Mouse (Mus musculus) forebrain, embryonic 12.5 days (tissue): Measurements from ENCODE around the gene Pou5f2. TPM values are rescaled to one million over a fixed set of nuclear protein-coding genes. Genes with fewer than 3 reads are reported as not detected.
A peak's percentile ranks its signal among the peaks of the same experiment; 100 is the strongest.

Source experiments
- ATAC-seq: fragments of 200-750 bp; cut with Nextera tagmentation; 2 replicates; pipeline ENCODE4 v1.8.0; 2017; ENCODE audit warnings: moderate TSS enrichment; ENCODE audit not compliant: low FRiP score
- H3K27ac ChIP-seq: fragments of 300-500 bp; sonication (generic); 2 replicates; pipeline ENCODE4 v1.5.1; 2016; ENCODE audit warnings: mild to moderate bottlenecking
- H3K27me3 ChIP-seq: fragments of 300-500 bp; sonication (generic); 2 replicates; pipeline ENCODE4 v1.6.1; 2016; ENCODE audit warnings: mild to moderate bottlenecking
- H3K36me3 ChIP-seq: fragments of 300-500 bp; sonication (generic); replicated peaks from 2 replicates; pipeline ENCODE4 v1.6.1; 2016; ENCODE audit warnings: mild to moderate bottlenecking
- H3K4me1 ChIP-seq: fragments of 300-500 bp; sonication (generic); 2 replicates; pipeline ENCODE4 v1.6.1; 2016
- H3K4me2 ChIP-seq: fragments of 300-500 bp; sonication (generic); 2 replicates; pipeline ENCODE4 v1.6.1; 2016; ENCODE audit warnings: mild to moderate bottlenecking, moderate library complexity
- H3K4me3 ChIP-seq: fragments of 300-500 bp; sonication (generic); replicated peaks from 2 replicates; pipeline ENCODE4 v1.5.1; 2016; ENCODE audit warnings: mild to moderate bottlenecking
- H3K9ac ChIP-seq: fragments of 300-500 bp; sonication (generic); 2 replicates; pipeline ENCODE4 v1.6.1; 2016; ENCODE audit warnings: mild to moderate bottlenecking
- H3K9me3 ChIP-seq: fragments of 300-500 bp; sonication (generic); 2 replicates; pipeline ENCODE4 v1.6.1; 2016
- WGBS: fragments of 180-500 bp; shearing (Covaris S2); methylation state at CpG from one replicate; pipeline ENCODE4 v1.1.7; 2016; 5-methylcytosine and 5-hydroxymethylcytosine counted together
- polyA plus RNA-seq: library from polyadenylated mRNA; unstranded; fragments of >200 nt; fragmentation: Nextera tagmentation; extraction: Ambion mirVana; gene quantifications from 2 replicates; pipeline ENCODE4 v1.2.1, GENCODE M21; 2016

Pou5f2 gene
- polyA plus RNA-seq, result 2.2 and 3.1 TPM in 2 replicates

DNA sequence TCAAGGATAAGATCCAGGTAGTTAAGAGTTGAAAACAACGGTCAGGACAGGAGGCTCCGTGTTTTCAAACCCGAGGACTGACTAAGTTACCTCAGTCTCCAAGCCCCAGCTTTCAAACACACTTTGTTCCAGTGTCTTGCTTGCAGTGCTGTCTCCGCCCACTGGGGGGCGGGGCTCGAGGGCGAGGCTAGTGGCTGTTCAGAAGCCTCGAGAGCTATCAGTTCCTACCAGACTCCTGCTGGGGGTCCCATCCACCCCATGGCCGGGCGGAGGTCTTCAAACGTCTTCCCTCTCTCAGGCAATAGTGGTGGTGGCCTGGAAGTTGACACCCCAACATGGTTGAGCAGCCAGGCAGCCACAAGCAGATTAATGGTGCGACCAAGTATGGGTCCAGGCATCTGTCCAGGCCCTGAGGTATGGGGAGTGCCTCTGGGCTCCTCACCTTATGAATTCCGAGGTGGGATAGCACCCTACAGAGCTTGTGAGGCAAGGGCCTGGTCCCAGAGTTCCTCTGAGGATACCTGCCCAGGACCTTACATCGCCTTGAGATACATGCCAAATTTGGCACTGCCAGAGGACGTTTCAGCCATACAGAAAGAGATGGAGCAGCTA lies at the start of gene Pou5f2:
Gene Pou5f2 (plus strand): TSS at position 220 of the 612 bp plus-strand sequence.
- H3K27ac ChIP-seq, result no peak within 1 kb of the TSS
- peak; percentile 49; the same call in 1 of the 2 replicates for ATAC-seq
- 67% methylated on average over 15 of the region's 15 CpGs for WGBS
- H3K27me3 ChIP-seq, result no peaks in the 10 kb centered on the region
- H3K4me3 ChIP-seq, result no peak within 1 kb of the TSS
- H3K9me3 ChIP-seq, result no peaks in the 10 kb centered on the region
- no peak within 1 kb of the TSS for H3K9ac ChIP-seq
- H3K4me2 ChIP-seq, result no peak within 1 kb of the TSS
- no peaks in the 10 kb centered on the region for H3K36me3 ChIP-seq
- no peaks in the 10 kb centered on the region for H3K4me1 ChIP-seq

DNA sequence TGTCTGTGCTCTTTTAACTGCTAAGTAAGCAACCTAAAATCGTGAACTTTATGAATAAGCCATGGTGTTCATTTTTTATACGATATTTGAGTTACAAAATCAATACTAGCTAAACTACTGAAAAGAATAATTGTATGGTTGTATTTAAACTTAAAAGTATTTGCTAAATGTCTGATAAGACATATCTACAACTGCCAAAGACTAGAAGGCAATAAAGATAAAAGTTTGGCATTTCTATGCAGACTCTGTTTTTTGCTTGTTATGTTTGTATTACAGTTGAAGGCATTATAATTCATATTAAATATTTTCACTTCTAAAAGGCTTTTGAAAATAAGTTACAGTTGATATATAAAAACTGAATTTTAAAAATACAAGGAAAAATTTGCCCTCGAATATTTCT lies 48.5 kb upstream of the Pou5f2 start:
- no peak overlapping the region for H3K4me3 ChIP-seq
- no peak overlapping the region for H3K27ac ChIP-seq
- no peak overlapping the region for H3K4me2 ChIP-seq
- H3K9me3 ChIP-seq, result no peaks in the 10 kb centered on the region
- H3K4me1 ChIP-seq, result 0 out of 2 replicates have a peak, but pooled peaks cover under 1% of the 10 kb centered on the region
- no peaks in the 10 kb centered on the region for H3K36me3 ChIP-seq
- 83% methylated on average over 3 of the region's 3 CpGs for WGBS
- no peak overlapping the region for H3K9ac ChIP-seq
- H3K27me3 ChIP-seq, result no peaks in the 10 kb centered on the region
- no peak for ATAC-seq

- Histone ChIP-seq H3K9ac (no peak overlapping the region), H3K9me3 (no peaks in the 10 kb centered on the region), H3K4me2 (no peak overlapping the region), H3K4me1 (peaks cover 7% of the 10 kb centered on the region), H3K27me3 (no peaks in the 10 kb centered on the region), H3K4me3 (no peak overlapping the region), H3K27ac (no peak overlapping the region), H3K36me3 (no peaks in the 10 kb centered on the region)
- WGBS, result 59% methylated on average over 1 of the region's 1 CpGs
- ATAC-seq, result no peak
These were observed 47.6 kb upstream of the Pou5f2 start for GRCm38 (mm10) chr13:77977121-77977520.

DNA sequence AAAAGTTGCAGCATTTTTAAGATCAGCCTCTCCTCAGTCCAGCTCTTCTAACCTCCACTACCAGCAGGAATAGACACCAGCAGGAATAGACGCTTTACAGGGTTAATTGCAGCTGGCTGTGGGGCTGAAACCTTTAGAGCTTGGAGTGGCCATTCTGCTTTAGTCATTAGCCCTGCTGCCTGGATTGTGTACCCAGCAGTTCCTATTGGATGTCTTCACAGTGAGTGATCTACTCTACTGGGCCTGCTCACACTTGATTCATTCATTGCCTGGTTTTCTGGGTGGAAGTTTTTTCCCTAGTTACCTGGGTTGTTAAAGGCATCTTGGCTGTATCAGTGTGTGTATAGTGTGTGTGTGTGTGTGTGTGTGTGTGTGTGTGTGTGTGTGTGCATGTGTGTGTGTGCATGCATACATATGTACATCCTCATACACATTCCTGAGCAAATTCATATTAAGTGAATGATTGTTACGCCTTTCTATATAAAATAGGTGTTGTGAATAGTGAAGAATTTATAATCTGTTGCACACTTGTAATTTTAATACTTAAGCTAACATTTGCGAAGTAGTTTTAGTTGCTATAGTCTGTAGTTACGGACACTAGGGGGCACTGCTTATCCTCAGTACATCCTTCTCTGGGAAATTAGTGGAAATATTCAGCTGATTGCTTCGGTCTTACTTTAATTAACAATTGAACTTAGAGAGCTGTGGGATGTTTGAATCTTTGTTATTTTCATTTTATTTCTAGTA lies 42.4 kb upstream of the Pou5f2 start:
- Histone ChIP-seq H3K4me1 (peaks cover 9% of the 10 kb centered on the region), H3K27me3 (no peaks in the 10 kb centered on the region), H3K4me2 (no peak overlapping the region), H3K27ac (peak overlapping the region; percentile 80), H3K9me3 (no peaks in the 10 kb centered on the region), H3K36me3 (no peaks in the 10 kb centered on the region), H3K4me3 (no peak overlapping the region), H3K9ac (no peak overlapping the region)
- WGBS, result 21% methylated on average over 5 of the region's 5 CpGs
- ATAC-seq, result peak; percentile 87

DNA sequence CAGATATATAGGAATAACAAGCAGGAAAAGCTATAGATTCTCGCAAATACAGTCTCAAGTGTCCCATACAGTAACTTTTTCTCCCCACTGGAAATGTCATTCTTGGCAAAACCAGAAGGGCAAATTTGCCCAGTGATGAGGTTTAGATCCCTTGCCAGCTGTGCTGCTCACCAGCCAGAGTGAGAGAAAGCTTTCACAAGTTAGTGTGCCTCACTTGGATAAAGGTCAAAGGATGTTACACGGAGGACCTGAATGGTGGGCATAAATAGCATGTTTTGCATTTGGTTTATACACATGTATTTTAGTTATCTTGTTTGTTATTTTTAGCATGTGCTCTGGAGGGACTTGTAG lies 41.9 kb upstream of the Pou5f2 start:
- no peak overlapping the region for H3K4me2 ChIP-seq
- H3K9me3 ChIP-seq, result no peaks in the 10 kb centered on the region
- peak overlapping the region; percentile 54; the same call in 1 of the 2 replicates for H3K27ac ChIP-seq
- peaks cover 9% of the 10 kb centered on the region for H3K4me1 ChIP-seq
- no peaks in the 10 kb centered on the region for H3K27me3 ChIP-seq
- H3K36me3 ChIP-seq, result no peaks in the 10 kb centered on the region
- peak; percentile 10; the same call in 1 of the 2 replicates for ATAC-seq
- WGBS, result 57% methylated on average over 2 of the region's 2 CpGs
- no peak overlapping the region for H3K4me3 ChIP-seq
- no peak overlapping the region for H3K9ac ChIP-seq

DNA sequence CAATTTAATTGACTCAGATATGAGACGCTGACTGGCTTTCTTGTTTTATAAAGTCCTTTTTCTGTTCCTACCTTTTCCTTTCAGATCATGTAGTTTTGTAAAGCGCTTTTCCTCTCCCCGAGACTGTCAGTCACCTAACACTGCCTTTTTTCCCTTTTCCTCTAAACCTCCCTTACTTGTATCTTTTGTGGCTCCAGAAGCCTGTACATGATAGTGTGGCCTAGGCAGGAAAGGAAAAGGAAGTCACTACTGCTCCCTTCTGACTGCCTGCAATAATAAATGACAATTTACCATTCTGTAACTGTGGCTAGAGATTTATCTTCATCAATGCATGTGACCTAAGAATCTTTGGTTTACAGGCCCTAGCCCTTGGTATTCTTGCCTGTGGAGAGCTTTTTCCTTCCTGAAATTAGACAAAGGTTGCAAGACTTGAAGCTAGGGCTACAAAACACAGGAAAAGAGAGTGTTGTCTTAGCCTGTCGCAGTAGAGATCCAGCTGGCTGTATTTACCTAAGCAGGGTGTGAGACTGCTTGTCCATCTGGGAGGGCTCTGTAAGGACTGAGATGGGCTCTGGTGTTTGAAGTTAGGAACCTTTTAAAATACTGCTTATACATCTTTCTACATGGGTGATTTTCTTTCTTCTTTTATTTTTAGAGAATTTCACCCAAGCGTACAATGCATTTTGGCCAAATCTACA lies 33.4 kb upstream of the Pou5f2 start:
- Histone ChIP-seq H3K9me3 (no peaks in the 10 kb centered on the region), H3K4me1 (0 out of 2 replicates have a peak, but pooled peaks cover 6% of the 10 kb centered on the region), H3K9ac (no peak overlapping the region), H3K4me3 (no peak overlapping the region), H3K27me3 (no peaks in the 10 kb centered on the region), H3K27ac (peak overlapping the region; percentile 43; the same call in 1 of the 2 replicates), H3K36me3 (no peaks in the 10 kb centered on the region), H3K4me2 (no peak overlapping the region)
- WGBS, result 75% methylated on average over 5 of the region's 5 CpGs
- ATAC-seq, result no peak

GRCm38 (mm10) chr13:78004649-78005048 lies 20.1 kb upstream of the Pou5f2 start:
- Histone ChIP-seq H3K9ac (no peak overlapping the region), H3K4me3 (no peak overlapping the region), H3K27ac (no peak overlapping the region), H3K9me3 (no peaks in the 10 kb centered on the region), H3K4me2 (no peak overlapping the region), H3K36me3 (no peaks in the 10 kb centered on the region), H3K4me1 (peaks cover 14% of the 10 kb centered on the region), H3K27me3 (no peaks in the 10 kb centered on the region)
- 40% methylated on average over 4 of the region's 4 CpGs for WGBS
- peak; percentile 28; the same call in 1 of the 2 replicates for ATAC-seq

- ATAC-seq, result peak; percentile 83
- Histone ChIP-seq H3K9me3 (no peaks in the 10 kb centered on the region), H3K27ac (peak overlapping the region; percentile 47; the same call in 1 of the 2 replicates), H3K36me3 (0 out of 2 replicates have a peak, but pooled peaks cover 5% of the 10 kb centered on the region), H3K9ac (no peak overlapping the region), H3K4me1 (peaks cover 14% of the 10 kb centered on the region), H3K4me2 (no peak overlapping the region), H3K27me3 (no peaks in the 10 kb centered on the region), H3K4me3 (no peak overlapping the region)
- WGBS, result 8% methylated on average over 3 of the region's 3 CpGs
These were observed 19.4 kb upstream of the Pou5f2 start for GRCm38 (mm10) chr13:78005344-78005743.

- 0 out of 2 replicates have a peak, but pooled peaks cover 5% of the 10 kb centered on the region for H3K36me3 ChIP-seq
- no peak for ATAC-seq
- H3K27ac ChIP-seq, result no peak overlapping the region
- no peaks in the 10 kb centered on the region for H3K9me3 ChIP-seq
- H3K4me3 ChIP-seq, result no peak overlapping the region
- no peak overlapping the region for H3K4me2 ChIP-seq
- H3K9ac ChIP-seq, result no peak overlapping the region
- no peaks in the 10 kb centered on the region for H3K27me3 ChIP-seq
- WGBS, result 90% methylated on average over 1 of the region's 1 CpGs
- H3K4me1 ChIP-seq, result peaks cover 5% of the 10 kb centered on the region
These were observed 14.5 kb upstream of the Pou5f2 start for GRCm38 (mm10) chr13:78010176-78010575.

- no peak for ATAC-seq
- H3K9me3 ChIP-seq, result no peaks in the 10 kb centered on the region
- 50% methylated on average over 1 of the region's 1 CpGs for WGBS
- no peaks in the 10 kb centered on the region for H3K27me3 ChIP-seq
- no peak overlapping the region for H3K27ac ChIP-seq
- no peaks in the 10 kb centered on the region for H3K4me1 ChIP-seq
- no peaks in the 10 kb centered on the region for H3K36me3 ChIP-seq
- no peak overlapping the region for H3K4me3 ChIP-seq
- no peak overlapping the region for H3K9ac ChIP-seq
- H3K4me2 ChIP-seq, result no peak overlapping the region
These were observed 8.1 kb downstream of the Pou5f2 start for GRCm38 (mm10) chr13:78032821-78033220.

- no peak overlapping the region for H3K4me3 ChIP-seq
- H3K36me3 ChIP-seq, result no peaks in the 10 kb centered on the region
- H3K9me3 ChIP-seq, result no peaks in the 10 kb centered on the region
- H3K27me3 ChIP-seq, result no peaks in the 10 kb centered on the region
- ATAC-seq, result no peak
- no peak overlapping the region for H3K4me2 ChIP-seq
- H3K4me1 ChIP-seq, result no peaks in the 10 kb centered on the region
- H3K27ac ChIP-seq, result no peak overlapping the region
- H3K9ac ChIP-seq, result no peak overlapping the region
- 81% methylated on average over 1 of the region's 1 CpGs for WGBS
These were observed 12.5 kb downstream of the Pou5f2 start for GRCm38 (mm10) chr13:78037203-78037602.

DNA sequence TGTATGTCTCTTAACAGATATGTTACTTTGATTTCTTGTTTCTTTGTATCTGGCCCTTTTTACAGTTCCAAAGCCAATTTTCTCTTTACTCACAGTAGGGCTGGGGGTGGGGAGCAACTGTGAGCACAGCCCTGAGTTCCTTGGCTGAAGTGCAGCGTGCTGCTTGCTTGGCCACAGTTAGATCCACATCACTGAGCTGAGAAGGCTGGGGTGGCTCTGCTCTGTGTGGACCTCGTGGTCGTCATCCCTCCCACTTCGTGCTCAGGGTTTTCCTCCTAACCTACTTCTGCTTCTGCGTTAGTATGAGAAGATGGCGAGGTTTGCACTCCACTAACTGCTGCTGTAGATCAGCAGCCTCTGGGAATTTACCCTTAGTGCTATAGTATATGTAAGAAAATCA lies 18.5 kb downstream of the Pou5f2 start:
- 79% methylated on average over 6 of the region's 6 CpGs for WGBS
- H3K9me3 ChIP-seq, result no peaks in the 10 kb centered on the region
- H3K27ac ChIP-seq, result no peak overlapping the region

More for the DNA sequence above, 18.5 kb downstream of the Pou5f2 start:
- Histone ChIP-seq H3K4me2 (no peak overlapping the region), H3K4me1 (0 out of 2 replicates have a peak, but pooled peaks cover 2% of the 10 kb centered on the region), H3K4me3 (no peak overlapping the region), H3K9ac (no peak overlapping the region), H3K36me3 (no peaks in the 10 kb centered on the region), H3K27me3 (no peaks in the 10 kb centered on the region)
- no peak for ATAC-seq
